Mouse (Mus musculus): ENCODE results near the gene Ufsp2.

Gene Ufsp2

DNA sequence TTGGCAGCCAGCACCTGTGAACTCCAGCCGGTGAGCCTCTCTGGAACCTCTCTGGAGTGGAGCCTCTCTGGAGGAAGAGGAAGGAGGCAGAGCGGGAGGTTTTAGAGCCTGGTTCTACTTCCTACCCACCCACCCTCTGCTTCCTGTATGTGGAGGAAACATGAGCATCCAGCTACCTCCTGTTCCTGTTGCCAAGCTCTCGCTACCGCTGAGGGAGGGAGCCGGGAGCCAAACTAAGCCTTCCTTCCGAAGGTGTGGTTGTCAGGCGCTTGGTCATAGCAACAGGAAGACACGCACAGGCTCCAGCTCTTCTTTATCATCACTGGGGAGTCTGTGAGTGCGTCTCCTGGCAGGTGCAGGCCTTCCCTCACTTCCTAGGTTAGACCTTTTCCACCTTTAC lies 46.9 kb downstream of the Ufsp2 start:
- no peak for DNase-seq

DNA sequence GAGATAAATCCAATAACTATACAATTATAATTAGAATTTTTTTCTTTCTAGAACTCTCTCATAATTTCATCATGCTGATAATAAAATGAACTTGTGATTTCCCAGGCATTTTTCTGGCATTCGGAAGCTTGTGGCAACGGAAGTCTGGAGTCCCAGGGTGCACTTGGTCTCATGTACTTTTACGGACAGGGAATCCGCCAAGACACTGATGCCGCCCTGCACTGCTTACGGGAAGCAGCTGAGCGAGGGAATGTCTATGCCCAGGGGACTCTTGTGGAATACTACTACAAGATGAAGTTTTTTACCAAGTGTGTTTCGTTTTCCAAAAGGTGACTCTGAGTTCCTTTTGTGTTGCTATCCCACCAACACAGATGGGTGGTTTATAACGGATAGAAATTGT lies 47.4 kb downstream of the Ufsp2 start:
- DNase-seq = no peak

DNA sequence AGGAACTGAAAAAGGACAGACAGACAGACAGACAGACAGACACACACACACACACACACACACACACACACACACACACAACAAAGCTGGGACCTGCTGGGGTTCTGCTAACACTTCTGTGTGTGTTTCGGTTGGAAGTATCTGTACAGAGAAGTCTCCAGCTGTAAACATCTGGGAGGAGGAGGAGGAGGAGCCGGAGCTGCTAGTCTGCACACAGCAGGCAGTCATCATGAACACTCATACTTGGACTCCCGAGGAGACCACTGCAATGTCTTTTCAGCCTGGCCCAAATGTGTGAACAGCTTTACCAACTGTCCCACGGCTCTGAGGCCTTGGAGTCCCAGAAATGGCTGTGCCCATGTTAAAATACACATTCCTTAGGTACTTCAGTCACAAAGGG lies 49.1 kb downstream of the Ufsp2 start:
- DNase-seq = no peak

DNA sequence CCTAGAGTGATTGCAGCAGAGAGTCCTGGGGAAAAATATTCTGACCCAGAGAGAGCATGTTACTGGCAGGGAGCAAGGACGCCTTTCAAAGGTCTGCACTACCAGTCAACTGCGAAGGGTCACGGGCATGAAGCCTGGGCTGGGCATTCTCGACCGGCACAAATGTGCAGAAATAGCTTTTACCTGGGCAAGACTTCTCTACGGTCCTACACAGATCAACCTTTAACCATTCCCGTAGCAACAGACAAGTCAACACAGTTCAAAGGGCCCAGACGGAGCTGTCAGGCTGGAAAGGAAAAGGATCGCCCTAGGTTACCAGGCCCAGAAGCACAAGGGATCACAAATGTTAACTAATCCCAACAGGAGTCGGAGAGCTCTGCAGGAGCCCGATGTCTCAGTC lies 60.9 kb downstream of the Ufsp2 start:
- DNase-seq = no peak

DNA sequence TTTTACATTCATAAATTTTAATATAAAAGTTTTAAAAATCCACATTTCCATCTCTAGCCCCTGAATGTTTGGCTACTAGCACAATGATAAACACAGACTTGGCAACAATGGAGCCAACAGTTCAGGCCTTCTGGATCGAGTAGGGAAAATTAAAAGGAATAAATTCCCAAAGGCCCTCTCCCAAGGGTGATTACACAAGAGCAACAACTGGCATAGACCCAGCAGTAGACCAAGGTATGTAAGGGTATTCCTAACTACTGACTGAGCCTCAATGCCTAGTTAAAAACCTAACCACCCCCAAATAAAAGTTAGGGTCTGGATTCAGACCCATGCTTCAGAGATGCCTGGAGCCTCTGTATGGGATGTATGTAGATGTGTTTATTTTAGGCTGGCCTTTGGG lies 64.3 kb downstream of the Ufsp2 start:
- DNase-seq = no peak

DNA sequence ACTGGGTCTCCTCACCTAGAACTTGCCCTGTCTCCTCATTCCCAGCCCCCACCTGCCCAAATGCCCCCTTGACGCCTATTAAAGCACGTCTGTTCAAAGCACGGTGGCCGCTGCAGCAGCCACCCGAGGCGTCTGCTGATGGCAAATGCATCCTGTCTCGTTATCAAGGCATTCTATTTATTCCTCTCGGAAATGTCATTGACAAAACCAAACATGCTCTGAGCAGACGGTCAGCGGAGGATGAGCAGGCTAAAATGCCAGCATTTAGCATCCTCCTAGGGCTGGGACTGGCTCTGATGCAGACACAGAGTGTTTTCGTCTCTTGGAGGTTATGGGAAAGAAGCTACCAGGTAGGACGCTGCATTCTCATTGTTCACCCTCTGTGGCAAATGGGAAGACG lies 64.9 kb downstream of the Ufsp2 start:
- DNase-seq = no peak

All from cerebellum, adult 9-11 months (tissue).